Mouse (Mus musculus) kidney, adult 18-20 months (tissue): Measurements from ENCODE around the gene Msantd1.
"Not testable (repeated sequence)": the region's sequence is repeated elsewhere in the genome, so short reads cannot be mapped to it uniquely, and the experiment has no call there.

Experiments
- DNase-seq: peaks from one replicate; pipeline ENCODE4 v3.0.0; 2021

Gene Msantd1

DNA sequence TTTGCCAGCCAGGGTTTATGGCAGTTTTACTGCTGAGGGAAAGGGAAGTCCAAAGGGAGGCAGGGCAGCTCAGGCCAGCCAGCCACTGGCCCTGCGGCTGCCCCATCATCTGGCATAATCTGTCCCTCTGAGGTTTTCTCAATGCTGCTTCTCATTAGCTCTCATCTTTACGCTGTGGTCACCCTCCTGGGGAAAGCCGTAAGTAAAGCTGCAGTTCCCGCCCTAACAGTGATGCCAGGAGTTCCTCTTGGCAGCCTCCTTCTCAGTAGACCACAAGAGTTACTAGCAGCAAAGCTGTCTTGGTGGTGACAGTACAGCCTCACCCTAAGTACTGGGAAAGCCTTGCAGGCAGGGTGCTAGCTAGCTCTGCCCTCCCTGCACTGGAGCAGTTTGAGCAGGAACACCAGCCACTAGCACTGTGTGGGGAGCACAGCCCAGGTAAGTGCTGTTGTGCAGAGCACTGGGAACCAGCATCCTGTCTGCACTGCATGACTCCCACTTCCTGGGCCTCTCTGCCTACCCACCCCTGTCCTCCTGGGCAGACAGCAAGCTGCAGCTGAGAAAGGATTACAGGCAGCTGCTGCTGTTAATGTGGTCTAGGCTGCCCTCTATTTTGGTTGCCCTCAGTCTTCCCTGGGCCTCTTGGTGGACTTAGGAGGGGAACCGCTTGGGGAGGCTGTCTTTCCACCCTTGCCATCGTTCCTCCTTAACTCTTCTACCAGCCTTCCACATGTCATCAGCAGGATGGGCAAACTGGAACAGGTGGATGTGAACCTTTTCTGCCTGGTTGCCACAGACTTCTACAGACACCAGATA is at the start of gene Msantd1:
TSS of gene Msantd1 (plus strand) at position 103 of the 816 bp plus-strand sequence.
- DNase-seq = no peak

GRCm38 (mm10) chr5:34865367-34865766 is 42.4 kb upstream of the Msantd1 start:
- DNase-seq = no peak

DNA sequence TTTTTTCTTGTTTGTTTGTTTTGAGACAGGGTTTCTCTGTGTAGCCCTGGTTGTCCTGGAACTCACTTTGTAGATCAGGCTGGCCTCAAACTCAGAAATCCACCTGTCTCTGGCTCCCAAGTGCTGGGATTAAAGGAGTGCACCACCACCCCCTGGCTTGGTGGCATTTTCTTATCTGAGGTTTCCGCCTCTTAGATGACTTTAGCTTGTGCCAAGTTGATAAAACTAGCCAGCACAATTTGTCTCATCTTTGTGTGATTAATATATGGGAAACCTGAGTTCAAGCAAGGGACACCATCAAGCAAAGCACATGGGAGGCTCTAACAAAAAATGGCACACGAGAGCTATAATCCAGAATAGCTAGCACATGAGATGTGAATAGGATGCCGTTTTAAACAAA is 27.5 kb upstream of the Msantd1 start:
- DNase-seq = not testable (repeated sequence)

GRCm38 (mm10) chr5:34881023-34881422 is 26.8 kb upstream of the Msantd1 start:
- DNase-seq = no peak

DNA sequence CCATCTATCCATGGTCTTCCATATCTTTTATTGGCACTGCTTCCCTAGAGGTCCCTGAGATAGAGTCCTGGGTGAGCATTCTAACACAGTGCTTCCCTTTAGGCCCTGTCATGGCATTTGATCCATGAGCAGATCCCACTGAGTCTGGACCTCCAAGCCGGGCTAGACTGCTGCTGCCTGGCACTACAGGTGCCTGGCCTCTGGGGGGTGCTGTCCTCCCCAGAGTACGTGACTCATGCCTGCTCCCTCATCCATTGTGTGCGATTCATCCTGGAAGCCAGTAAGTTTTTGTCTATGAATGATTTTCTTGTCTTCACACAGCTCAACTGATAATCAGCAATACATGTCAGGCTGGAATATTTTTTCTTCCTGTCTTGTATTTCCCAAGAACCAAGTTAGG is 22.6 kb upstream of the Msantd1 start:
- no peak for DNase-seq

GRCm38 (mm10) chr5:34889252-34889651 is 18.6 kb upstream of the Msantd1 start:
- DNase-seq = no peak

DNA sequence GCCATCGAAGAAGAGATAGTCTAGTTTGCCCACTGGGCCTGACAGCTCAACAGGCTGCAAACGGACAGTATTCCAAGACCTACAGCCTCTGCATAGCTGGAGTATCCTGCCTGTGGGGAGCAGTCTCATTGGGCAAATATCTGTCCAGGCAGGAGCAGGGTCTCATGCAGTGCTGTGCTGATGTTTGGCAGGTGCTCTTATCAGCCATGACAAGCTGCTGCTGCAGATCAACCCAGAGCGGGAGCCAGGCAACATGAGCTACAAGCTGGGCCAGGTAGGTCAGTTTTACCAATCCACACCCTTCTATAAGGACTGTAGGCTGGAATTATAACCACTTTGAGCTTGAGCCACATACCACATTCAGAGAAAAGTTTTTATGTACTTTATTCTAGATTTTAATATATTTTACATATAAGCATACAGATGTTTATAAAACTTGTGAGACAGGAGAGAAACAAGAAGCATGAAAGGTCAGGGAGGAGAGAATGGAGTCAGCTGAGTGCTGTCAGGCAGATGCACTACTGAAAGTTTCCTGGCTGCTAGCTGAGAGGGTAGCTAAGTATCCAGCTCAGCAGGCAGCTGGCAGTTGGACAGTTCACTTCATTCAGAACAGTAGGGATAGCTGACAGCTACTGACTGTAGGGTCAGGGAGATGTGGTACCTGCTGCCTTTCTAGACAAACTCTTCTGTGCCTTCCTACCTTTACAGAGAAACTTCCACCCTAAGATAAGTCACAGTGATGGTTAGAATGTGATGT is 10.9 kb upstream of the Msantd1 start:
- DNase-seq = no peak

GRCm38 (mm10) chr5:34899787-34900469 is 7.9 kb upstream of the Msantd1 start:
- no peak for DNase-seq

DNA sequence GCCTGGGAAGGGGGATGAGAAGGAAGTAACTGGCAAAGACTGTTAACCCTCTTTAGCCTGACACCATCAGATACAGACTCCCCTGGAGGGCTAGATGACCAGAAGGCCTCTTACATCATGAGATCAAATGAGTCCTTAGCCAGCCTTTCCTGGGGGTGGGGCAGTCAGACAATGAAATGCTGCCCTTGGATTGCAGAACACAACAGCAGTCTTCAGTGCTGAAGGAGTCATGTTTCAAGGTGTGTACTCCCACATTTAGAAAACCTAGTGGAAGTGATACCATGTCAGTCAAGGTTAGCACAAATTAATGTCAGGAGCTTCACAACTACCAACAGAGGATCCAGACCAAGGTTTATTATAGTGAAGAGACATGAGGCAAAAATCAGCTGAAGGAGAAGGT is 5.4 kb upstream of the Msantd1 start:
- DNase-seq = no peak

- no peak for DNase-seq
Observed at GRCm38 (mm10) chr5:34902811-34903385, 4.9 kb upstream of the Msantd1 start.

- no peak for DNase-seq
Observed at GRCm38 (mm10) chr5:34904412-34904811, 3.4 kb upstream of the Msantd1 start.

GRCm38 (mm10) chr5:34907230-34907629 is 582 bp upstream of the Msantd1 start:
- no peak for DNase-seq

GRCm38 (mm10) chr5:34908726-34909633 is 1.2 kb downstream of the Msantd1 start:
- DNase-seq = no peak

- no peak for DNase-seq
Observed at GRCm38 (mm10) chr5:34909634-34910503, 2.1 kb downstream of the Msantd1 start.

GRCm38 (mm10) chr5:34910504-34910815 is 2.6 kb downstream of the Msantd1 start:
- DNase-seq = no peak

- DNase-seq = peak; percentile 75
Observed at GRCm38 (mm10) chr5:34915801-34916200, 8.0 kb downstream of the Msantd1 start.

- no peak for DNase-seq
Observed at GRCm38 (mm10) chr5:34917234-34917655, 9.4 kb downstream of the Msantd1 start.

DNA sequence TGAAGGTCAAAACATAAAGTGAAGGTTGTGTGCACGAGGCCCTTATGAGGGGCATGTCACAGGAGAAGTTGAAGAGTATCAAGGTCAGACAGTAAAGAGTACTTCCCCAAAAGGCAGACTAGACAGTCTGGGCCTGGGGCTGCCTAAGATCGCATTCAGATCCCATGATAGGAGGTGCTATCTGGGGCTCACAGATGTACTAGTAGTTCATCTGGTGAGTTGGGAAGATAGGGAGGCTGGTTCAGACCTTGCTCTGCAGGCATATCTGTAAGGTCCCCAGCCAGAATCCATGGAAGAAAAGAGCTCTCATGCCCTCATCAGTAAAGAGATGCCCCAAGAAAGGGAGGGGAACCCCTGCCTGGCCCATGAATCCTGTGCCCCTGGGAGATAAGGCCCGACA is 11.0 kb downstream of the Msantd1 start:
- DNase-seq = no peak

DNA sequence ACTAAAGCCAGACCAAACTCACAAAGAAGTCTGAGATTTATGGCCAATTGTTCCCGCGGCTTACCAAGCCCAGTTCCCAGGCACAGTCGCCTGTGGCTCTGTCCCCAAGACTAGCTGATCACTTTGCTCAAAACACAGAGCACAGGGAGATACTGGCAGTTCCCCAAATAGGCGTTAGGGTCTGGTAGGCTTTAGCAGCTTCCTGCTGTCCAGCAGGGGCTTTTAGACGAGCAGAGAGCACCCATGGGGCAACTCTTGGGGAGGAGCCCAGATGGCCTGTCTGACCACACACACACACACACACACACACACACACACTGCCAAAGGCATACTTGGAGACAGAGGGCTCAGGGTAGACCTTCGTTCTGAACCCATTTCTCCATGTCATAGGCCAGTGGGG is 14.7 kb downstream of the Msantd1 start:
- DNase-seq = no peak

DNA sequence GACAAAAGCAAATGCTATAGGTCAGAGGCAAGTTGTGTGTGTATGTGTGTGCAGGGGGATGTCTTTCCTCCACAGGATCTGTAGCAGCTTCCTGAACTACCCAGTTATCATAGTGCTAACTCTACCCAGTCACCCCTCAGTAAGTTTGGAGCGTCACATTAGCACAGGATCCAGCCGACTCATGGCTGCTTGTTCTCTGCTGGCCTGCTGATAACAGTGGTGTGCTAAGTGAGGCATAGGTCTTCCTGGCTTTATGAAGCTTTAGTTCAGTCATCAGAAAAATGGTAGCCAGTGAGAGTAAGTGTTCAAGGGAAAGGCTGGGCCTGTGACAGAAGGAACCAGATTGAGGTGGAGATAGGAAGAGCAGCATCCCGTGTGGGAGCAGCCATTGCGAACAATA is 16.1 kb downstream of the Msantd1 start:
- DNase-seq = no peak

GRCm38 (mm10) chr5:34924519-34924918 is 16.7 kb downstream of the Msantd1 start:
- DNase-seq = no peak
